Mouse (Mus musculus): Measurements from ENCODE around the gene Ssh1. TPM values are rescaled to one million over a fixed set of nuclear protein-coding genes. Genes with fewer than 3 reads are reported as not detected.

The Ssh1 gene
- total RNA-seq, 2 experiments from 2014 or later = 4.2 to 5.0 TPM

DNA sequence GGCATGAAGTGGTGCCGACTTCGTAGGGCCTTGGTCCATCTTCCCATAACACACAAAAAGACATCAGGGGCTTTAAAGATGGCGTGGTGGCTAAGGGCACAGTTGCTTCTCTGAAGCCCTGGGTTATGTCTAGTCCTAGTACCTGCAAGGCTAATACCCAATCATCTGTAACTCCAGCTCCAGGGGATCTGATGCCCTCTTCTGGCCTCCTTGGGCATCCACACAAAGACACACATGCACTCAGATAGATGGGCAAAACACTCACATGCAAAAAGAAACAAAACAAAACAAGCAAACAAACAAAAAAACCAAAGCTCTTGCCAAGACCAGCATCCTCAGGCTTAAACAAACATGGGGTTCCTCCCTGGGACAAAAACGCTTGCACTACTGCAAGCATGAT is 60.2 kb downstream of the Ssh1 start:
- ATAC-seq (replicated peaks; ENCODE audit: poor library complexity) = no peak

DNA sequence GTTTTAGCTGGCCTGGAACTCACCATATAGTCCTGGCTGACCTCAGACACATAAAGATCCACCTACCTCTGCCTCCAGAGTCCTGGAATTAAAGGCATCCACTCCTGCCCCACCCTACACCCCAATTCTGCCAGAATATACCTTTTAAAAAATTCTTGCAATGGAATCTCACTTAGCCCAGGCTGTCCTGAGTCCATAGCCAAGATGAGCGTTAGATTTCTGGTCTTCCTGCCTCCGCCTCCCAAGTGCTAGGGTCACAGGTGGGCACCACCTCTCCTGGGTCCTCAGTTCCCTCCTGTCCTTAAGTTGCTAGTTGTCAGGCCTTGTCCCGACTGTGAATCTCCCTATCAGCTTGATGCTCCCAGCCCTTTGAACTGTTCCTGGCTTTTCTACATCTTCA is 61.4 kb downstream of the Ssh1 start:
- no peak for ATAC-seq (replicated peaks; ENCODE audit: poor library complexity)

GRCm38 (mm10) chr5:113930648-113931609 is 62.8 kb downstream of the Ssh1 start:
- ATAC-seq (replicated peaks; ENCODE audit: poor library complexity) = peak; percentile 83

- no peak for ATAC-seq (replicated peaks; ENCODE audit: poor library complexity)
Observed at GRCm38 (mm10) chr5:113929950-113930647, 63.6 kb downstream of the Ssh1 start.

DNA sequence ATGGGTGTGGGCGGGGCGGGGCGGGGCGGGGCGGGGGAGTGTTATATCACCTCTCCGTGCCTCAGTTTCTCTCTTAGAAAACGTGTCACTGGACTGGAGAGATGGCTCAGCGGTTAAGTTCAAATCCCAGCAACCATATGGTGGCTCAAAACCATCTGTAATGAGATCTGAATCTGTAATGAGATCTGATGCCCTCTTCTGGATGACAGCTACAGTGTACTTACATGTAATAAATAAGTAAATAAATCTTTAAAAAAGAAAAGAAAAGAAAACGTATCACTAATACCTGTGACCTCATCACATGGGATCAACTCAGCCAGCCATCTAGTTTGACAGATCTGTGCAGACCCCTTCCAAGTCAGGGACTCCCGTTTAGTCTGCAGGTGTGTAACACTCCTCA is 64.2 kb downstream of the Ssh1 start:
- ATAC-seq (replicated peaks; ENCODE audit: poor library complexity) = no peak

- ATAC-seq (replicated peaks; ENCODE audit: poor library complexity) = peak; percentile 96
Observed at GRCm38 (mm10) chr5:113924608-113925007, 69.1 kb downstream of the Ssh1 start.

DNA sequence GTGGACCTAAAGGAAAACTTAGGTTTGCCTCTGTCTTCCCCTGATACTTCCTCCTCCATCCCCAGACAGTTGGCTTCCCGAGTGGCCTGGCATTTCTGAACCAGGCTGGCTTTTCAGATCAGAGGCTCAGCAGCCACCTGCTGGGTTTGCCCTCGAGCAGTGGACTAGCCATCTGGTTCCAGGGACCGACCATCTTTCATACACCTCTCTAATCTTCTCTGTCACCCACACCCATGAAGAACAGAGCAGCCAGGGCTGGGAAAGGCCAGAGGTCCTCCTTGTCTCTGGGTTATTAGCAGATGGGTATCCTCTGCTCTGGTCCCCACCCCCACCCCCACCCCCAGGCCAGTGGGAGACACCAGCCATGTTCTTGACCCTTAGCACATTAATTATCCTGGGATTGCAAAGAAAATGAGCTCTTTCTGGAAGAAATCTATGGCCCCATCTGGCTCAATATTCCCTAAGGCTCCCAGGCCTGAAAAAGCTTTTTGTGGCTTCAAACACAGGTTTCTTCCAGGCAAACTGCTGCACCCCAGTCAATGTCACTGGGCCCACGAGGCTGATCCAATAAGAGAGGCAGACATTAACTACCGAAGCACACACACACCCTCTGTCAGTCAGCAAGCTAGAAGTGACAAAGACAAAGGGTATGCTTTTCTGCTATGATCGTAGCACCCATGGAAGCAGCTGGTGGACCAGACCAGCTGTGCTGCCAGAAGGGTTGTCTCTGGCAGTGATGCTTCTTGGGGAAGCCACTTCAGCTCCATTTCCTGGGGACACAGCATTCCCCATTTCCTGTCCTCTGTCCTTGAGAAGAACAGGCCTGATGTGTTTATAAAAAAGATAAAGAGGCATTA is 72.2 kb downstream of the Ssh1 start:
- ATAC-seq (replicated peaks; ENCODE audit: poor library complexity) = no peak

- no peak for ATAC-seq (replicated peaks; ENCODE audit: poor library complexity)
Observed at GRCm38 (mm10) chr5:113919060-113919459, 74.6 kb downstream of the Ssh1 start.

DNA sequence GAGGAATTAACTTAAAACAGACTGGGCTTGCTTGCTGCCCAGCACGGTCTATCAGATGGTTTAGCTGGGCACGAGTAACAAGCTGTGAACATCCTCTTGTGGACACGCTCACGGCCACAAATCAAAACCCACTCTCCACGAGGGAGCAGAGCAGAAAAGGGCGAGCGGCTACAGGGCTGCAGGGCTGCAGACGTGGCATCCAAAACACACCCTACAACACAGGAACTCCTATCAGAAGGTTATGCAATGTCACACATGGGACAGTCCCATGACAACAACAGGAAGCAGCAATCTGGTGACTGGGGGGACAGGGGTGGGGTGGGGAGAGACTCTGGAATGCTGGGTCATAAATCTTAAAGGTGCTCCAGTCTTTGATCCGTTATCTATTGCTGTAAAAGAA is 75.0 kb downstream of the Ssh1 start:
- peak; percentile 88 for ATAC-seq (replicated peaks; ENCODE audit: poor library complexity)

- no peak for ATAC-seq (replicated peaks; ENCODE audit: poor library complexity)
Observed at GRCm38 (mm10) chr5:113910705-113911104, 83.0 kb downstream of the Ssh1 start.

- ATAC-seq (replicated peaks; ENCODE audit: poor library complexity) = peak; percentile 24
Observed at GRCm38 (mm10) chr5:113910065-113910701, 83.5 kb downstream of the Ssh1 start.

DNA sequence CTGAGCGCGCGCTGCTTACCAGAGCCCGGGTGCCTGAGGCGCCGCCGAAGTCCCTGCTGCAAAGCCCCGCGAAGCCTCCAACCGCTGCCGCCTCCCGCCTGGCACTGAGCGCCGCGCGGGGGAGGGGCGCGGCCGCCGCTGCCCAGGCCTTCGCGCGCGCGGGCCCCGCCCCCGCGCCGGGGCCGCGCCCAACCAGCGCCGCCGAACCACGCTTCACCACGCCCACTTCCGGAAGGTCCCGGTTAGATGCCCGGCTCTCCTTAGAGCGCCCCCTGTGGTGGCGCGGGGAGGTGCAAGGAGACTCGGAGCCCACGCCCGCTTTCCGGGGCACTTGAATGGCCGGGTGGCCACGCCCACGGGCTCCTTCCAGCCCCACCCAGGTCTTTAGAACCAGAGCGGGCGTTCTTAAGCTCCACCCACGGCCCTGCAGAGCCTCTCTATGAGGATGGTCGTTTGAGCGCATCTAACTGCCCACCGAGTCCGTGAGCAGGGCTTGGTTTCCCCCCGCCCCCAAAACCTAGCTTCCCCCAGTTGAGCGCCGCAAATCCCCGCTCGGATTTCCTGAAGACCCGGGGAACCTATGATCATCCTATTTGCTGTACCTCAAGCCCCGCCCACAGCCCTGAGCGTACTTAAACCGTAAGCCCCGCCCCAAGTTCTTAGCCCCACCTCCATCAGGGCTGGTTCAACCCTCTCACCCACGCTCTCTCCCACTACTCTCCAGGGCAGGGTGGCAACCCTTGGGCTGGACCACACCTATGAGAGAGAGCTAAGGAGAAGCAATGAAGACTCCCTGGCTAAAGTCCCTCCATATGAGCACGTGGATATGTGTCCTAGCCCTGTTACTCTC is 84.9 kb downstream of the Ssh1 start, which contains the start of gene Coro1c:
Gene Coro1c (minus strand): TSS at position 167 of the 850 bp plus-strand sequence.
- peak; percentile 76 for ATAC-seq (replicated peaks; ENCODE audit: poor library complexity)

DNA sequence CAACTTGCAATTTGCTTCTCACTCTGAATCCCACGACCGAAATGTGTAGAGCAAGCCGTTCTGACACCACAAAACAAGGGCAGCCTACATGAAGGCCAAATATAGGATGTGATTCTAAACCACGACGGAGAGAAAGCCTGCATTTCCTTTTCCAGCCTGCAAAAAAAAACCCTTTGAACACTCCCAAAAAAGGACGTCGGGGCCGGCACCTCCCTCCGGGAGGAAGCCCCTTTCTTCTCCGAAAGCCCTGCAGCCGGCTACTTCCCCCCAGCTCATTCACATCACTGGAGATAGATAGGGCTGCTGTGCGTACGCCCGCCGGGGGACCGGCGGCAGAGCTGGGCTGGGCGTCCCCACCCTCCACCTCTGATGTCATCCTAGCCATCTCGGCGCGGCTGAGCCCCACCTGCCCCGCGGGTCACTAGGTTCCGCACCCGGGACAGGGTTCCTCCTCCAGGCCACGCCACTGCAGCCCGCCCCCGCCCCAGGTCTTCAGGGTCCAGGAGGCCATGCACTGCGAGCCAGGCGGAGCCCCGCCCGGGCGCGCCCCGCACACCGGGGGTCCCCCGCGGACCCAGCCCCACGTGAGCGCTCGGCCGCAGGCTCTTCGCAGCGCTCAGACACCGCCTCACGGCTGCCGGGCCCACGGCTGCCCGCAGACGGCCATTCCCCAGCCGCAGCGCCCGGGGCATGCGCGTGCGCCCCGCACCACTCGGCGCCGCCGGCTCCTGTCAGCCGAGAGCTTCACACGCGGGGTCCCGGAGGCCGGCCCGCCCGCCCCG is 85.7 kb downstream of the Ssh1 start:
- ATAC-seq (replicated peaks; ENCODE audit: poor library complexity) = peak; percentile 56

DNA sequence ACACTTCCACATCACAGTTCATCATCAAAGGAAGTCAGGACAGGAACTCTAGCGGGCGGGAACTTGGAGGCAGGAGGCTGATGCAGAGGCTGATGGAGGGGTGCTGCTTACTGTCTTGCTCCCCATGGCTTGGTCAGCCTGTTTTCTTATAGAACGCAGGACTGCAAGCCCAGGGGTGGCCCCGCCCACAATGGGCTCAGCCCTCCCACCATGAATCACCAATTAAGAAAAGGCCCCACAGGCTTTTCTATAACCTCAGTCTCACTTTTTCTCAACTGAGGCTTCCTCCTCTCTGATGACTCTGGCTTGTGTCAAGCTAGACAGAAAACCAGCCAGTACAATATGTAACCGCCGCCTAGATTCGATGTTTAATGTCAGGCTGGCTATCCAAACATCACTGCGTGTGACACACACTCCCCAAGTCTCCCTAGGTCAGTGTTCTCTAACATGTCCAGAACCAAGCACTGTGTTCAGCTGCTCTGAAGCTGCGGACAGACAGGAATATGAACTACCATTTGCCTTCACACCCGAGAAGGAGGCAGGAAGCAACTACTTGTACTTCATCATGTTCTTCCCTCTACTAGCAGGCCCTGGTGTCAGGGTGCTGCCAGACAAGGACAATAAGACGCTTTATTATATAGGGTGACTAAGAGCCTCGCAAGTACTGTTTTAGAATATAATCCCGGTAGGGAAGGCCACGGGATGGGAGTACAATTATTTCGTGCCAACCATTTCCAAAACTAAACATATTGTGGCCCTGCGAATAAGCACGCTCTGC is 86.5 kb downstream of the Ssh1 start:
- ATAC-seq (replicated peaks; ENCODE audit: poor library complexity) = no peak

GRCm38 (mm10) chr5:113904987-113905386 is 88.7 kb downstream of the Ssh1 start:
- ATAC-seq (replicated peaks; ENCODE audit: poor library complexity) = no peak

DNA sequence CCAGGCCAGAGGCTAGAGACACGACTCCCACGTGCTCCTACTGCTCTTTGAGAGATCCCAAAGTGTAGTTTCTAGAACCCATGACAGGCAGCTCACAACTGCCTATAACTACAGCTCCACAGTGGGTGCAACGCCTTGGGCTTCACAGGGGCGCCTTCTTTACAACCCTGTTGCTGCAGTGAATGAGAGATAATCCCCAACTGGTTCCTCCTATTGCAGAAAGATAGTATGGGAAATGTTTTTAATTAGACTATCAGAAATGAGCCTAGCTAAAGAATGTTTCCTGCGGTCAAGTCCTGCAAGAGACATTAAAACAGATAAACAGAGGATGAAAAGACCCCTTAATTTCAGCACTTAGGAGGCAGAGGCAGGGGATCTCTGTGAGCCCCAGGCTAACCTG is 90.7 kb downstream of the Ssh1 start:
- no peak for ATAC-seq (replicated peaks; ENCODE audit: poor library complexity)

DNA sequence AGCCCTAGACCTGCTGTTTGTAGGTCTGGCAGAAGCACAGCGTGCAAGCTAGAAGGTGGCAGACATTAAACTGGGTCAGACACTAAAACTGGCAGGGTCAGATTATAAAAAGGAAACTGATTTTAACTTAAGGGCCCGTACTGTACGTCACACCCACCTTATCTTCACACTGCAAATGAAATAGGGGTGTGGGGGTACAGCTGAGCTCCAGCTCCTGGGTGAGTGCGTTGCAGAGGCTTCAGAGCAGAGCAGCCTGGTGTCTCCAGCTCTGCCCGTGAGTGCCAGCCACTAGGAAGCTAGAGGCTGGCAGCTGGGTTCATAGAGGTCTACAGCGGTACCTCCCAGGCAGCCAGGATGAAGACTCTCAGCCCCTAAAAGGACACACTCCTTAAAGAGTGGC is 91.7 kb downstream of the Ssh1 start:
- ATAC-seq (replicated peaks; ENCODE audit: poor library complexity) = peak; percentile 88

DNA sequence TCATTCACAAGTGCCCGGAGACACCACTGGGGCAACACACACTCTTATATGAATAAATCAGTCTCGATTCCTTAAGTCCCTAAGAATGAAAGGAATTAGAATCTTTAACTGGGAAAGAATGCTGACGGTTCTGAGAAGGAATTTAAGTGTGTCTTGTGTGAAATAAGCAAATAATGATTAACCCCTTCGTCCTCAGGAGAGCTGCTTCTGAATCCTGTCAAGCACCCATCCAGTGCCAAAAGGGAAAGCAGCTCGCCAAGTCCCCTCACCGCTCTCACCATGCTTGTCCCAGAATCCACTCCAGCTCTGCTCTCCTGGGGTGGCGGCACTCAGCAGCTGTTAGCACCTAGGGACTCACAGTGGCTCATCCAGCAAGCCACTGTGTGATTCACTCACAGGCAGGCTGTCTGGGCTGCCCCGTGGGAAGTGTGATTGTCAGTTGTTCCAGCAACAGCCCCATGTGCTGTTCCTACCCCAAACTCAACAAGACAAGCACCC is 92.6 kb downstream of the Ssh1 start:
- ATAC-seq (replicated peaks; ENCODE audit: poor library complexity) = no peak

All from megakaryocyte progenitor cell, adult 5-6 weeks (primary cell).